Mouse (Mus musculus): ENCODE data around the gene Ssh3. TPM values are rescaled to one million over a fixed set of nuclear protein-coding genes. Genes with fewer than 3 reads are reported as not detected.

Ssh3 gene
- polyA plus RNA-seq, 1 experiment = 0.24 TPM

- TF ChIP-seq TAL1 (IDR thresholded peaks at IDR 0.05; ENCODE audit: low read length) (no peak), GATA1 (IDR thresholded peaks at IDR 0.05; ENCODE audit: low read length) (no peak)
- Histone ChIP-seq H3K27me3 (ENCODE audit: control insufficient read depth) (peaks cover 100% of the 10 kb centered on the region), H3K9me3 (ENCODE audit: control insufficient read depth, low read length) (peaks cover 7% of the 10 kb centered on the region; the same call in 1 of the 2 replicates), H3K4me3 (replicated peaks) (no peak overlapping the region), H3K4me1 (ENCODE audit: control insufficient read depth) (peaks cover 22% of the 10 kb centered on the region), H3K36me3 (ENCODE audit: control insufficient read depth) (no peaks in the 10 kb centered on the region)
Measured at GRCm38 (mm10) chr19:4217140-4217539, 51.8 kb downstream of the Ssh3 start.

GRCm38 (mm10) chr19:4216041-4216685 lies 52.8 kb downstream of the Ssh3 start:
- Histone ChIP-seq H3K4me1 (ENCODE audit: control insufficient read depth) (peaks cover 20% of the 10 kb centered on the region), H3K36me3 (ENCODE audit: control insufficient read depth) (no peaks in the 10 kb centered on the region), H3K4me3 (replicated peaks) (no peak overlapping the region), H3K9me3 (ENCODE audit: control insufficient read depth, low read length) (peaks cover 7% of the 10 kb centered on the region; the same call in 1 of the 2 replicates), H3K27me3 (ENCODE audit: control insufficient read depth) (peaks cover 100% of the 10 kb centered on the region)
- no peak for TF ChIP-seq TAL1 (IDR thresholded peaks at IDR 0.05; ENCODE audit: low read length)
- TF ChIP-seq GATA1 (IDR thresholded peaks at IDR 0.05; ENCODE audit: low read length) = no peak

DNA sequence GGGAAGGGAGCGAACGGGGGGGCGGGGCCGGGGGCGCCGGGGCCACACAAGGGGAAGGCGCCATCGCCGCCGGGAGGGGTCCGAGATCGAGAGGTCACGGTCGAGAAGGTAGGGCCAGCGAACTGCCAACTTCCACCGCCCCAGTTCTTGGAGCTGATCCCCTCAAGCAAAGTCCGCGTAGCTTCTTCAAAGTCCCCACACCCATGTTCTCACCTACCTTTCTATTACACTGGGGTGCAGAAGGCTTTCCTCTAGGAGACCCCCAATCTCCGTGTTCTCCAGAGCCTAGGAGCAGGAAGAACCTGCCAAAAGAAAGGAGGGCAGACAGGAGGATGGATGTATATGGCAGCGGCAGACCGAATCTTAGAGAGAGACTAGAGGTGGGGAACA lies 53.5 kb downstream of the Ssh3 start:
- Histone ChIP-seq H3K9me3 (ENCODE audit: control insufficient read depth, low read length) (peaks cover 7% of the 10 kb centered on the region; the same call in 1 of the 2 replicates), H3K4me3 (replicated peaks) (no peak overlapping the region), H3K4me1 (ENCODE audit: control insufficient read depth) (peaks cover 13% of the 10 kb centered on the region), H3K36me3 (ENCODE audit: control insufficient read depth) (no peaks in the 10 kb centered on the region), H3K27me3 (ENCODE audit: control insufficient read depth) (peaks cover 100% of the 10 kb centered on the region)
- TF ChIP-seq GATA1 (IDR thresholded peaks at IDR 0.05; ENCODE audit: low read length) (no peak), TAL1 (IDR thresholded peaks at IDR 0.05; ENCODE audit: low read length) (no peak)

DNA sequence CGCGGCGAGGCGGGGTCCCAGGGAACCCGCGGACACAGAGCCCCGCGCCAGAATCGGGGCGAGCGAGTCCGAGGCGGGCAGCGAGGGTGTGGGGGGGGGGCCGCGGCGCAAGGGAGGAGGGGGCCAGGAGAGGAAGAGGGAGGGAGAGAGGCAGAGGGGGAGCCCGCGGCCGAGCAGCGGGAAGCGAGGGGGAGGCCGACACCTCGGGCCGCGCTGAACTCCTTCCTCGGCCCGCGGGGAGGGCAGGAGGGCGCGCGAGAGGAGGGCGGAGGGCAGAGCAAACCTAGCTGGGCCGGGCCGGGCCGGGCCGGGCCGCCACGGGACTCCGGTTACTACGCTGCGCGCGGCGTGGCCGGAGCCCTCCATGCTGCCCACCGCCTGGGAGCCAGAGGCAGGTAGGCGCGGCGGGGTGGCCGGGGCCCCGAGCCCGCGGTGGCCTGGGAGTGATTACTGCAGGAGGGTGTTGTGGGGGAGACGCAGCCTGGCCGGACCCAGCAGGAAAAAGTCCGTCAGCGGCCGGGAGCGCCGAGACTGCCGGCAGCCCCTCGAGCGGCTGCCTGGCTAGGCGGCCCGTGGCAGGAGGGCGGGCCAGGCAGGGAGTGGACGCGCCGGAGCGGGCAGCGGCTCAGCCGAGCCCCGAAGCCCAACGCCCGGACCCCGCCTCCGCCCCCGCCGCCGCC lies 54.1 kb downstream of the Ssh3 start:
- H3K9me3 ChIP-seq (ENCODE audit: control insufficient read depth, low read length) = peaks cover 7% of the 10 kb centered on the region; the same call in 1 of the 2 replicates
- no peak for TF ChIP-seq TAL1 (IDR thresholded peaks at IDR 0.05; ENCODE audit: low read length)
- TF ChIP-seq GATA1 (IDR thresholded peaks at IDR 0.05; ENCODE audit: low read length) = no peak
- no peaks in the 10 kb centered on the region for H3K36me3 ChIP-seq (ENCODE audit: control insufficient read depth)
- peak overlapping the region; percentile 46 for H3K4me3 ChIP-seq (replicated peaks)
- H3K4me1 ChIP-seq (ENCODE audit: control insufficient read depth) = peaks cover 8% of the 10 kb centered on the region
- H3K27me3 ChIP-seq (ENCODE audit: control insufficient read depth) = peaks cover 100% of the 10 kb centered on the region

DNA sequence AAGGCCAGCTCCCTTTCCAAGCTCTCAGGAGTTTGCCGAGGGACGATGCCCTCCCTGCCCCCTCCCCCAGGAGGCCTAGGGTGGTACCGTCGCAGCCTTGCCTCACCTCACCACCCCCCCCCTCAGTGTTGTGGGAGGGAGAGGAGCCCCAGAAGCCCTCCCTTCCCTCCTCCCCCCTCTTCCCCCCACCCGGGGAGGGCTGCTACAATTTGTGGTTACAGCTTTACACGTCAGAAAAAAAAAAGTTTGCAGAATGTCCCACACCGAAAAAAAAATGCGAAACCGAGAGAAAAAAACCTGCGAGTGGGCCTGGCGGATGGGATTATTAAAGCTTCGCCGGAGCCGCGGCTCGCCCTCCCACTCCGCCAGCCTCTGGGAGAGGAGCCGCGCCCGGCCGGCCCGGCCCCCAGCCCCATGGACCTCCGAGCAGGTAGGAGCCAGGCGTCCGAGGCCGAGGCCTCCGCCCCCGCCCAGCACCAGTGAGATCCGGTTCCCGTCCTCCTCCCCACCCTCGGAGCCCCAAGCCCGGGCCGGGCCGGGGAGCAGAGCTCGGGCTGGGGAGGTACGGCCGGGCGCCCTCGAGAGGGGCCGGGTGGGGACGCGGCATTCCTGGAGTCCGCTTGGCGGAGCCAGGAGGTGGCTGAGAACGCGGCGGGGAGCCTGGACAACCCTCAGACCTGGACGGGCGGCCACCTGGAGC lies 54.8 kb downstream of the Ssh3 start, which contains the start of the genes Clcf1 and AC109138.7:
TSS of gene Clcf1 (plus strand) at position 168 of the 700 bp plus-strand sequence.
TSS of gene AC109138.7 (plus strand) at position 287 of the 700 bp plus-strand sequence.
- H3K27me3 ChIP-seq (ENCODE audit: control insufficient read depth) = peaks cover 97% of the 10 kb centered on the region
- no peak for TF ChIP-seq TAL1 (IDR thresholded peaks at IDR 0.05; ENCODE audit: low read length)
- no peak for TF ChIP-seq GATA1 (IDR thresholded peaks at IDR 0.05; ENCODE audit: low read length)

DNA sequence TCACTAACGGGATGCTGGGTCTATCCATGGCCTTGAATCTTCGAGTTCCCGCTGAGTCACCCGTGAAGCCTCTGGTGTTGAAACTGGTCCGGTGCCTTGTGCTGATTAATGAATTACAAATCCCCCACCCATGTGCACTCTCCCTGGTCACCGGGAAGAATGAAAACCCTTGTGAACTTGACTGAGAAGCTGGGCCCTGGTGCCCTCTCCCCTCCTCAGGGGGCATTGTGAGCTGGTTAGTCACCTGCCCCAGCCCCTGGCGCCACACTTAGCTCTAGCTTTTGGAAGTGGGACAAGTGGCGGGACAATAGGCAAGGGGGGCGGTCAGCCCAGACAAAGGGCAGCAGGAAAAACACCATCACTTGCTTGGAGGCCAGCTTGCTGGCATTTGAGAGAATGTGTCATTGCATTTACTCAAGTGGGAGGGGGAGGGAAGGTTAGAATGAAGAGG lies 55.4 kb downstream of the Ssh3 start:
- H3K27me3 ChIP-seq (ENCODE audit: control insufficient read depth) = peaks cover 97% of the 10 kb centered on the region
- H3K9me3 ChIP-seq (ENCODE audit: control insufficient read depth, low read length) = peaks cover 7% of the 10 kb centered on the region; the same call in 1 of the 2 replicates
- TF ChIP-seq TAL1 (IDR thresholded peaks at IDR 0.05; ENCODE audit: low read length) (no peak), GATA1 (IDR thresholded peaks at IDR 0.05; ENCODE audit: low read length) (no peak)
- peaks cover 13% of the 10 kb centered on the region for H3K4me1 ChIP-seq (ENCODE audit: control insufficient read depth)
- no peaks in the 10 kb centered on the region for H3K36me3 ChIP-seq (ENCODE audit: control insufficient read depth)
- peak overlapping the region; percentile 4 for H3K4me3 ChIP-seq (replicated peaks)

More for the DNA sequence above, 54.8 kb downstream of the Ssh3 start, which contains the start of the genes Clcf1 and AC109138.7:
- Histone ChIP-seq H3K4me1 (ENCODE audit: control insufficient read depth) (peaks cover 7% of the 10 kb centered on the region), H3K4me3 (replicated peaks) (peak within 1 kb of the TSS; percentile 46), H3K9me3 (ENCODE audit: control insufficient read depth, low read length) (peaks cover 7% of the 10 kb centered on the region; the same call in 1 of the 2 replicates), H3K36me3 (ENCODE audit: control insufficient read depth) (no peaks in the 10 kb centered on the region)

- peaks cover 92% of the 10 kb centered on the region for H3K27me3 ChIP-seq (ENCODE audit: control insufficient read depth)
Measured at GRCm38 (mm10) chr19:4211891-4212588, 56.9 kb downstream of the Ssh3 start.

More at GRCm38 (mm10) chr19:4211891-4212588, 56.9 kb downstream of the Ssh3 start:
- Histone ChIP-seq H3K36me3 (ENCODE audit: control insufficient read depth) (no peaks in the 10 kb centered on the region), H3K4me1 (ENCODE audit: control insufficient read depth) (peaks cover 15% of the 10 kb centered on the region), H3K9me3 (ENCODE audit: control insufficient read depth, low read length) (peaks cover 7% of the 10 kb centered on the region; the same call in 1 of the 2 replicates), H3K4me3 (replicated peaks) (no peak overlapping the region)
- TF ChIP-seq TAL1 (IDR thresholded peaks at IDR 0.05; ENCODE audit: low read length) = no peak
- TF ChIP-seq GATA1 (IDR thresholded peaks at IDR 0.05; ENCODE audit: low read length) = no peak

Other genes with a start within 250 kb of the Ssh3 start
- gene Gstp1, start 231.2 kb downstream of the Ssh3 start, polyA plus RNA-seq (2012) = 14.9 and 28.9 TPM in 2 replicates
- not detected in 2 replicates for gene Gstp2, start 223.2 kb downstream of the Ssh3 start, polyA plus RNA-seq (2012)
- gene Gstp3, start 209.6 kb downstream of the Ssh3 start, polyA plus RNA-seq (2012) = 1.3 TPM in 2 replicates
- not detected in 2 replicates for gene Cabp2, start 187.6 kb downstream of the Ssh3 start, polyA plus RNA-seq (2012)
- 11.2 and 12.1 TPM in 2 replicates for gene Cdk2ap2, start 172.0 kb downstream of the Ssh3 start, polyA plus RNA-seq (2012)
- gene Pitpnm1, start 169.2 kb downstream of the Ssh3 start, polyA plus RNA-seq (2012) = 0.66 and 0.94 TPM in 2 replicates
- 23.9 and 25.1 TPM in 2 replicates for gene Aip, start 143.3 kb downstream of the Ssh3 start, polyA plus RNA-seq (2012)
- 0.01 TPM in 1 of 2 replicates, not detected in the other for gene Gpr152, start 129.4 kb downstream of the Ssh3 start, polyA plus RNA-seq (2012)
- gene Cabp4, start 125.1 kb downstream of the Ssh3 start, polyA plus RNA-seq (2012) = 0.05 TPM in 2 replicates
- gene Coro1b, start 120.6 kb downstream of the Ssh3 start, polyA plus RNA-seq (2012) = 6.2 and 7.5 TPM in 2 replicates
- 5.6 and 7.7 TPM in 2 replicates for gene Ptprcap, start 115.6 kb downstream of the Ssh3 start, polyA plus RNA-seq (2012)
- gene Rps6kb2, start 105.8 kb downstream of the Ssh3 start, polyA plus RNA-seq (2012) = 24.5 and 32.5 TPM in 2 replicates
- not detected in 2 replicates for gene Carns1, start 93.7 kb downstream of the Ssh3 start, polyA plus RNA-seq (2012)
- 0.18 and 0.22 TPM in 2 replicates for gene Tbc1d10c, start 77.9 kb downstream of the Ssh3 start, polyA plus RNA-seq (2012)
- 42.7 and 52.0 TPM in 2 replicates for gene Ppp1ca, start 77.1 kb downstream of the Ssh3 start, polyA plus RNA-seq (2012)
- 2.6 and 3.9 TPM in 2 replicates for gene Rad9a, start 67.5 kb downstream of the Ssh3 start, polyA plus RNA-seq (2012)
- gene Clcf1, start 54.9 kb downstream of the Ssh3 start, polyA plus RNA-seq (2012) = not detected in 2 replicates
- 0.22 TPM in 1 of 2 replicates, not detected in the other for gene AC109138.7, start 54.8 kb downstream of the Ssh3 start, polyA plus RNA-seq (2012)
- gene Pold4, start 37.3 kb downstream of the Ssh3 start, polyA plus RNA-seq (2012) = 0.49 and 0.74 TPM in 2 replicates
- 0.22 and 0.38 TPM in 2 replicates for gene Ankrd13d, start 14.0 kb upstream of the Ssh3 start, polyA plus RNA-seq (2012)
- 20.9 and 22.2 TPM in 2 replicates for gene Grk2, start 37.0 kb upstream of the Ssh3 start, polyA plus RNA-seq (2012)
- 1.3 and 2.7 TPM in 2 replicates for gene Kdm2a, start 129.1 kb upstream of the Ssh3 start, polyA plus RNA-seq (2012)
- gene Rhod, start 170.3 kb upstream of the Ssh3 start, polyA plus RNA-seq (2012) = not detected in 2 replicates
- gene Syt12, start 208.3 kb upstream of the Ssh3 start, polyA plus RNA-seq (2012) = not detected in 2 replicates
- gene 2010003K11Rik, start 229.4 kb upstream of the Ssh3 start, polyA plus RNA-seq (2012) = not detected in 2 replicates
- 18.5 and 18.7 TPM in 2 replicates for gene Pcx, start 241.3 kb upstream of the Ssh3 start, polyA plus RNA-seq (2012)